Mouse (Mus musculus) C2C12 (cell line): ENCODE results near the gene Galnt17. TPM values are rescaled to one million over a fixed set of nuclear protein-coding genes. Genes with fewer than 3 reads are reported as not detected.

Experiments used
- H3K27me3 ChIP-seq: one replicate; pipeline ENCODE4 v1.6.1; 2011; ENCODE audit not compliant: control insufficient read depth, insufficient read depth, insufficient read length
- H3K36me3 ChIP-seq: one replicate; pipeline ENCODE4 v1.6.1; 2011; ENCODE audit not compliant: control insufficient read depth, insufficient read depth
- H3K4me3 ChIP-seq: one replicate; pipeline ENCODE4 v1.5.1; 2011; ENCODE audit warnings: mild to moderate bottlenecking, control low read depth; ENCODE audit not compliant: poor library complexity, insufficient read depth, severe bottlenecking
- H3K79me2 ChIP-seq: one replicate; pipeline ENCODE4 v1.6.1; 2011; ENCODE audit not compliant: control insufficient read depth, insufficient read depth
- H3K79me3 ChIP-seq: one replicate; pipeline ENCODE4 v1.6.1; 2011; ENCODE audit warnings: low read depth, control low read depth
- H3ac ChIP-seq: one replicate; pipeline ENCODE3; 2011; ENCODE audit warnings: low read depth; ENCODE audit not compliant: control insufficient read depth, insufficient read length
- CEBPB ChIP-seq: IDR thresholded peaks from one replicate; pipeline ENCODE4 v1.6.1; 2011; ENCODE audit warnings: low read depth, mild to moderate bottlenecking, control low read depth, moderate library complexity
- CTCF ChIP-seq: IDR thresholded peaks from one replicate; pipeline ENCODE4 v1.5.1; 2011; ENCODE audit not compliant: control insufficient read depth, insufficient read depth, insufficient read length
- FOSL1 ChIP-seq: IDR thresholded peaks from one replicate; pipeline ENCODE4 v1.8.0; 2011; ENCODE audit warnings: mild to moderate bottlenecking, low read length; ENCODE audit not compliant: poor library complexity, insufficient read depth, severe bottlenecking
- MAX ChIP-seq: IDR thresholded peaks from one replicate; pipeline ENCODE4 v1.6.1; 2011; ENCODE audit warnings: mild to moderate bottlenecking, control low read depth
- MYOD1 ChIP-seq: IDR thresholded peaks from one replicate; pipeline ENCODE4 v1.6.1; 2011; ENCODE audit warnings: low read depth; ENCODE audit not compliant: control insufficient read depth, insufficient read length
- MYOG ChIP-seq: IDR thresholded peaks from one replicate; pipeline ENCODE4 v1.6.1; 2011; ENCODE audit not compliant: control insufficient read depth, insufficient read length; ENCODE audit errors: extremely low read depth
- USF1 ChIP-seq: IDR thresholded peaks from one replicate; pipeline ENCODE4 v1.6.1; 2011; ENCODE audit warnings: low read depth, mild to moderate bottlenecking, control low read depth, moderate library complexity
- polyA plus RNA-seq: library from polyadenylated mRNA; unstranded; fragments of >200 nt; fragmentation: generic; extraction: Trizol; gene quantifications from one replicate; pipeline ENCODE4 v1.2.1, GENCODE M21; 2012; ENCODE audit warnings: missing spikeins

Gene Galnt17
- polyA plus RNA-seq, 1 experiment: 0.04 TPM

DNA sequence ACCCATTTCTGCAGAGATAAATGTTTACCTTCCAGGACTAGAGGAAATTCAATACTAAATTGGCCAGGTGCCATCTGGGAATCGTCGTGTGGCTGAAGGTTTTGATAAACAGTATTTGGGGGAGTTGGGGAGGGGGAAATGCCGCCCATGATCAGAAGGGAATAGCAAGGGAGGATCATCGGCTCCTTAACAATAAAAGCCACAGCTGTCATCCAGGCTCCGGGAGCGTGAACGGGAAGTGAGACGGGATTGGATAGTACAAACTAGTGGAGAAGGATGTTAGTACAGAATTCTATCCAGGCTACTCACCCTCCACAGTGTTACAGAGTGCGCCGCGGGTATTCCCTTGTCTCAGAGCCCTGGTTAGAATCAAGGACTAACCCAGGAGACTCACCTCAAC, 219.4 kb downstream of the Galnt17 start:
- no peaks in the 10 kb centered on the region for H3K36me3 ChIP-seq
- no peak for TF ChIP-seq MYOD1
- no peak for TF ChIP-seq MAX
- TF ChIP-seq CTCF: no peak
- H3K79me3 ChIP-seq: no peaks in the 10 kb centered on the region
- no peaks in the 10 kb centered on the region for H3K79me2 ChIP-seq
- H3ac ChIP-seq: no peak overlapping the region
- no peaks in the 10 kb centered on the region for H3K27me3 ChIP-seq
- no peak overlapping the region for H3K4me3 ChIP-seq

DNA sequence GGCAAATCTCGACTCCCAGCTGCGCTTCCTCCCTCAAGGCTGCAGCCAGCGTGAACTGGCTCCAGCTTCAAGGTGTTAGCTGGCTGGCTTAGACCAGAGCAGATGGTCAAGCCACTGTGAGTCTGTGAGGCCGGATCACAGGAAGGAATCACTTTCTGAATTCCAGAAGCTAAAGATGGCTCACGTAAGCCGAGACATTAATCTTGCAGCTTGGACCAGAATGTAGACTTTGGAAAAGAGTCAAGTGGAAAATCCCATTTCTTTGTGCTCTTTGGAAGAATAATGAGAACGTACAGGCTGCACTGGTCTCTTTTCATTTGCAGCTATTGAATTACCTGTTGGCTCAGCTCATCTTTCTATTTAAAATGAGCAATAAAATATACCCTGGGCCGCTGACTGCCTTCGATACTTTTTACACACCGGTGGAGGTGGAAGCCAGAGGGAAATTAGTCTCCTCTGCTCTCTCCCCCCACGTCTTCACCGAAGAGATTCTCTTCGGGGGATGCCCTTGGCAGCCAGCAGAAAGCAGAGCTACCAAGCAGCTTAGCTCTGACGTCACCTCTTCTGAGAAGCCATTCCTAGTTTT, 225.1 kb downstream of the Galnt17 start:
- Histone ChIP-seq H3K27me3 (no peaks in the 10 kb centered on the region), H3ac (no peak overlapping the region), H3K79me3 (no peaks in the 10 kb centered on the region), H3K36me3 (no peaks in the 10 kb centered on the region), H3K79me2 (no peaks in the 10 kb centered on the region), H3K4me3 (no peak overlapping the region)
- TF ChIP-seq USF1: no peak
- TF ChIP-seq FOSL1: no peak
- no peak for TF ChIP-seq CTCF
- no peak for TF ChIP-seq MYOD1
- no peak for TF ChIP-seq MAX
- TF ChIP-seq MYOG: no peak
- no peak for TF ChIP-seq CEBPB

DNA sequence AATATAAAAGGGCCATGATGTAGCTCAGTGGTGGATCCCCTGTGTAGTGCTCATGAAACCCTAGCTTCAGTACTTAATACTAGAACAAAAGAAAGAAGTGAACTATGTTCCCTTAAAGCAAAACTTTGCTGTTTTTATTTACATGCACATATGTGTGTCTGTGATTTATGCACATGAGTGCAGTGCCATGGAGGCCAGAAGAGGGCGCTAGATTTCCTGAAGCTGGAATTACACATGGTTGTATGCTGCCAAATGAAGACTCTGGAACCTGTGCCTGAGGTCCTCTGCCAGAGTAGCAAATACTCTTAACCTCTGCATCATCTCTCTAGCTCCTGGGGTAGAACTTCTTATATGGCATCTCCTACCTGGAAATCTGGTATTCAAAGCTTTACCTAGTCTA, 230.6 kb downstream of the Galnt17 start:
- Histone ChIP-seq H3K79me3 (no peaks in the 10 kb centered on the region), H3ac (no peak overlapping the region), H3K27me3 (no peaks in the 10 kb centered on the region), H3K36me3 (no peaks in the 10 kb centered on the region), H3K79me2 (no peaks in the 10 kb centered on the region), H3K4me3 (no peak overlapping the region)
- TF ChIP-seq MYOD1 (no peak), MAX (no peak), MYOG (no peak), CEBPB (no peak), FOSL1 (no peak), USF1 (no peak), CTCF (no peak)

DNA sequence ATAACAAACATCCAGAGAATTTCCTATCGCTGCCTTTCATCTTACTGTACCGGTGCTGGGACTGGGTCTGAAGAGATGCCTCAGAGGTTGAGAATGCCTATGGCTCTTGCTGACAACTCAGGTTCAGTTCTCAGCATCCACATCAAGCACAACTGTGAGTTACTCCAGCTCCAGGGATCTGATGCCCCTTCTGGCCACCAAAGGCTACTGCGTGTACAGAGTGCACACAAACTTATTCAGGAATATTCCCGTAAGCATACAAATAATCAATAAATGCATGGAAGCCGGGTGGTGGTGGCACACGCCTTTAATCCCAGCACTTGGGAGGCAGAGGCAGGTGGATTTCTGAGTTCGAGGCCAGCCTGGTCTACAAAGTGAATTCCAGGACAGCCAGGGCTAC, 232.5 kb downstream of the Galnt17 start:
- Histone ChIP-seq H3K36me3 (no peaks in the 10 kb centered on the region), H3K27me3 (no peaks in the 10 kb centered on the region), H3K4me3 (no peak overlapping the region), H3ac (no peak overlapping the region), H3K79me2 (no peaks in the 10 kb centered on the region), H3K79me3 (no peaks in the 10 kb centered on the region)
- no peak for TF ChIP-seq FOSL1
- TF ChIP-seq USF1: no peak
- no peak for TF ChIP-seq MYOG
- no peak for TF ChIP-seq CTCF
- no peak for TF ChIP-seq MYOD1
- TF ChIP-seq CEBPB: no peak

DNA sequence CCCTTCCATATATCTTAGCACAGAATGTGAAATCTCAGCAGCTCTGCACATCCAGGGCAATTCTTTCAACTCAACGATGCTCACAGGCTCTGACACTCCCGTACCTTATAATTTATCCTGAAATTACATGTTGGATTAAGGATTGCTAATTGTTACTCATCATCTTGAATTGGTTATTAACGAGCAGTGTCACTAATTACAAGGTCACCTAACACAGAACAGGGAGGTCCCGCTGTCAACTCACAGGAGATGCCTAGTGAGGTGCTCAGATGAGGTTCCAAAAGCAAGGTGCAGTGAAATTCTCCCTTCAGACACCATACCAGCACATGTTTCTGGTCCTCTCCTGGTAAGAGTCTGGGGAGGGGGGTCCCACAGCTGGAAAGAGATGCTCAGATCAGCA, 234.0 kb downstream of the Galnt17 start:
- H3K27me3 ChIP-seq: no peaks in the 10 kb centered on the region
- TF ChIP-seq CTCF (no peak), CEBPB (no peak), USF1 (no peak), MAX (no peak), MYOD1 (no peak), MYOG (no peak), FOSL1 (no peak)
- H3ac ChIP-seq: no peak overlapping the region
- H3K36me3 ChIP-seq: no peaks in the 10 kb centered on the region
- H3K79me2 ChIP-seq: no peaks in the 10 kb centered on the region
- H3K79me3 ChIP-seq: no peaks in the 10 kb centered on the region
- H3K4me3 ChIP-seq: no peak overlapping the region

DNA sequence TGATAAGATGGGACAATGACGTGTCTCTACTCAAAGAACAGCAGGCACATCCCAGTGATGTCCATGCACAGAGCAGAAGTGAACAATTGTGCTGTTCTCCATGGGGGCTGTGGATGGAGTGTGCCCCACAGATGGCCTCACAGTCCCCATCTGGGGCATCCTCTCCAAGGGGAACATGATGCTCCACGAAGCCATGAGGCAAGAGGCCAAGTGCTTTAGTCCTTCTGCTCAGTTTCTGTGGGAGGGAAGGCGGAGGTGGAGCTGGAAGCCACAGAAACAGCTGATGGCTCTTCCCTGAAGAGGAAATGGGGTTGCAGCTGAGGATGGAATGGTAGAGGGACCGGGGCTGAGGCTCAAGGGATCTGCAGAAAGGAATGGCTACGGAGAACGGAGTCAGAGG, 243.1 kb downstream of the Galnt17 start:
- TF ChIP-seq MYOD1: no peak
- TF ChIP-seq CTCF: no peak
- no peak for TF ChIP-seq MAX
- TF ChIP-seq FOSL1: no peak
- TF ChIP-seq MYOG: no peak
- no peak for TF ChIP-seq CEBPB
- no peak for TF ChIP-seq USF1
- Histone ChIP-seq H3K4me3 (no peak overlapping the region), H3K79me3 (no peaks in the 10 kb centered on the region), H3K79me2 (no peaks in the 10 kb centered on the region), H3K27me3 (no peaks in the 10 kb centered on the region), H3ac (no peak overlapping the region), H3K36me3 (no peaks in the 10 kb centered on the region)
